Mouse (Mus musculus): ENCODE data around the gene Nudc.
"Not testable (repeated sequence)": the region's sequence is repeated elsewhere in the genome, so short reads cannot be mapped to it uniquely, and the experiment has no call there.

Gene Nudc

DNA sequence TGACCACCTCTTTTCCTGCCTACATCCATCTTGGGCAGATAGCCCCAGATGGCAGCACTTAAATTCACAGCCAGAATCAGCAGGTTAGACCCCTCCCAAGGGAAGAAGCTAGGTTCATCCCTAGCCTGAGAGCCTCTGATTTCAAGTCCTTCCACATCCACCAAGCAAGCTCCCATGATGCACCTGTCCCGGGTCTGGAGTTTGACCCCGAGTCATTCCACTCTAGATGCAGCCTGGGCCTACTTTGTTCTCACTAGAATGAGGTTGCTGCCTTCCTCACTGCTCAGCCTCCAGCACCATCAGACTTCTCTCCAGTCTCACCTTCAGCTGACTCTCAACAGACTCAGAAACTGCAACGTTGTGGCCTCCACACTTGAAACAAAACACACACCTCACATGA is 9.7 kb downstream of the Nudc start:
- no peak for DNase-seq (ENCODE audit: low spot score in 2 of 2)

DNA sequence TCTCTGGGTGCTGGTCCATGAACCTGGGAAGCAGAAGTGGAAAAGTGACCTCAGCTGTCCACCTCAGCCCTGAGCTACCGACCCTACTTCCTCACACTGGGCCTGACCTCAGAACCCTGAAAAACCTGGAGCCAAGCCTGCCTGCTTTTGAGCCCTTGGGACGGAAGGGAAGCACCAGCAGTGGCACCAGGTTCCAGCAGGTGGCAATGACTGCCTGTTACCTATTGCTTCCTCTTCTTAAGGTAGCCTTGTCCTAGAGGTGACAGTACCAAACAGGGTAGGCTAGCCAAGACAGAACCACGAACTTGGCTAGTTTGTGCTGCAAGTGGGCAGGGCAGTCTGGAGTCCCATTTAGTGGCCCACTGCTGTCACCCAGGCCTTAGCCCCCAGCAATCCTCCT is 13.0 kb downstream of the Nudc start:
- DNase-seq (ENCODE audit: low spot score in 2 of 2), result no peak

DNA sequence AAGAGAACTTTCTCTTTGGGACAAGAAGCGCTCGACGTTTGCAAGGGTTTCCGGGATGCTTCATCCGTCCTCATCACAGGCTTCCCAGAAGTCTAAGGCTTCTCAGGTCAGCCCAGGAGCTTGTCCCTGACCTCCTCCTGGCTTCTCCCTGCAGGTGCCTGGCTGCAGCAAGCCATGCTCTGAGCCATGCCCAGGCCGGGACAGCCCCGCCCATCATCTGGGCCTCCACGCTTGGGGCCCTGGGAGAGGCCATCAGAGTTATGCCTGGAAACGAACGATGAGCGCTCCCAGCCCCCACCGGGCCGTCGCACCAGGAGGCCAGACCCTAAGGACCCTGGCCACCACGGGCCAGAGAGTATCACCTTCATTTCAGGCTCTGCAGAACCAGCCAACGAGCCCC is 18.0 kb downstream of the Nudc start:
- DNase-seq (ENCODE audit: low spot score in 2 of 2), result no peak

DNA sequence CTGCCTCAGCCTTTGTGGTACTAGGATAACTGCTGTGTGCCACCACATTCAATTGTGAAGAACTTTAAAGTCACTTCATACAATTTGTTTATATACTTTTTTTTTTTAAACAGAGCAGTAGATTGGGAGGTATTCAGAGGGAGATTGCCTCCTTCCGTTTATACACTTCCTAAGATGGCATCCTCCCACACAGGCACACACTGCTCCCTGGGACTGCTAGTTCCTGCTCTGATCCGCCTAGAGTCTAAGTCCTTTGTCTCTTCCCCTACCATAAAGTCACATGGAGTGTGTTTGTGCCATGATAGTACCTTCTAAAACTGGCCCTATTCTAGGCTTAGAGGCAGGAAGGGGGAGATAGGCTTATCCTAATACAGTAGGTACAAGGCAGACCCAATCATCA is 24.3 kb downstream of the Nudc start:
- DNase-seq (ENCODE audit: low spot score in 2 of 2), result peak in 1 of 2 experiments; percentile 39

DNA sequence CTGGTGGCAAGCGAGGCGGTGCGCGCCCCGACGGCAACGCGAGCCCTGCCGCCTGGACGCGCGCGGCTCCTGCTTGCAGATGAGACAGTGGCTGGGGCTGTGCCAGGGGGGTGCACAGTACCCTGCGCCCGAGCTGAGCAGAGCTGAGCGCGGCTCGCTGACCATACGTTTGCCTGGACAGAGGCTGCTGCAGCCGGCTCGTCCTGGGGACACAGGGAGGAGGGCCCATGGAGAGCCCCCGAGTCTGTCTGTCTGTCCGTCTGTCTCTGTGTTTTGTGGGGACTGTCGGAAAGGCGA is 26.5 kb downstream of the Nudc start:
- DNase-seq (ENCODE audit: low spot score in 2 of 2), result no peak

DNA sequence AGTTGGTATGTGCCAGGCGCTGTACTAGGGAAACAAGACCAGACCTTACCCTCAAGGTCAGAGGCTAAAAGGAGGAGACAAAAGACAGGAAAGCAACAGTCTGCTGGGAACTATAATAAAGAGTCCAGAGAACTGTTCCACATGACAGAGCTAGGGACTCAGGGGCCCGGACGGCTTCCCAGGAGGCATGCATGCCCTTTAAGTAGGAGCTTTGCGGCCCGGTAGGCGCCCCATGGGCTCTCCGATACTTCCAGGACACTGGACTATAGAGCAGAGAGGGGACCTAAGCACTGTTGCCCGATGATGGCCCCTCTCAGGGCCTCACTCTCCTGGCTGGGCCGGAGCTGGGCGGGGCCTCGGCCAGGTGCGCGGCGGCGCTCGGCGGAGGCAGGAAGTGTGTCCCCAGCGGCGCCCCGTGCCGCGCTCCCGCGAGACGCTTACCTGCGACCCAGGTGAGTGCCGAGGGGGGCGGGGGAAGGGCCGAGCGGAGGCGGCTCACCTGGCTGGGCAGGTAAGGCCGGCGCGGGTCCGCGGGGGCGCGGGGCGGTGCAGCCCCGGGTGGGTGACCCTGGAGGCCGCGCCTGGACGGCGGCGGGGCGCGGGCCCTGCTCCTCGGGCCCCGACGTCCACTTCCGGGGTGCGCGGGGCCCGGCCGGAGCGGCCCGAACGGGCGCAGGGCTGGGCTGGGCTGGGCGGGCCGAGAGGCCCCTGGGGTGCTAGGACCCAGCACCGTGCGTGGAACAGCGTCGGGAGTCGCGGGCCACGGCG is 27.0 kb downstream of the Nudc start, which contains the start of gene Kdf1:
Gene Kdf1, plus strand, starts transcription at position 363 of the 768 bp plus-strand sequence.
- no peak for DNase-seq (ENCODE audit: low spot score in 2 of 2)

DNA sequence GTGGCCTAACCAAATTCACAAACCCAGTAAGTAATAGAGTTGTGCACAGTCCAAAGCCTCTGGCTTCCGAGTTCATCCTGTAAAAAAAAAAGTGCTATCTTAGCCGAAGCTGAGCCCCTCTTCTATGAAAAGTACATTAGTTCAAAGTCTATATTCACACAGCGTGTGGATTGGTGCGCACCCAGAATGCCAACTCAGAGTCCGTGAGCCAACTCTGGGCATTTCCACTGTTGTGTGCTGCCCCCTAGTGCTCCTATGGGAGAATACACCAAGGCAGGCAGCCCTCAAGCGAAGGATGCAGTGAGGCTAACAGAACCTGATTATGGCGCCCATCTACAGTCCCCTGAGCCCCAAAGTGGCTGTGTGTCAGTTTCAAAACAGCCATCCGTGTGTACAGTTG is 32.8 kb downstream of the Nudc start:
- peak; percentile 57 to 67 for DNase-seq (ENCODE audit: low spot score in 2 of 2)

DNA sequence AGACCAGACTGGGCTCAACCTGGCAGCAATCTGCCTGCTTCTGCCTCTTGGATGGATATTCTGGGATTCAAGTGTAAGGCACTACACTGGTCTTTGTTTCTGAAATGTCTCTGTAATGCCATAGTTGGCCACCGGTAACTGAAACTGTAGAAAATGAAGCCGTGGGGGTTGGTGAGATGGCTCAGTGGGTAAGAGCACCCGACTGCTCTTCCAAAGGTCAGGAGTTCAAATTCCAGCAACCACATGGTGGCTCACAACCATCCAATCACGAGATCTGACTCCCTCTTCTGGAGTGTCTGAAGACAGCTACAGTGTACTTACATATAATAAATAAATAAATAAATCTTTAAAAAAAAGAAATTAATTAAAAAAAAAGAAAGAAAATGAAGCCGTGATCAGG is 33.3 kb downstream of the Nudc start:
- not testable (repeated sequence) for DNase-seq (ENCODE audit: low spot score in 2 of 2)

DNA sequence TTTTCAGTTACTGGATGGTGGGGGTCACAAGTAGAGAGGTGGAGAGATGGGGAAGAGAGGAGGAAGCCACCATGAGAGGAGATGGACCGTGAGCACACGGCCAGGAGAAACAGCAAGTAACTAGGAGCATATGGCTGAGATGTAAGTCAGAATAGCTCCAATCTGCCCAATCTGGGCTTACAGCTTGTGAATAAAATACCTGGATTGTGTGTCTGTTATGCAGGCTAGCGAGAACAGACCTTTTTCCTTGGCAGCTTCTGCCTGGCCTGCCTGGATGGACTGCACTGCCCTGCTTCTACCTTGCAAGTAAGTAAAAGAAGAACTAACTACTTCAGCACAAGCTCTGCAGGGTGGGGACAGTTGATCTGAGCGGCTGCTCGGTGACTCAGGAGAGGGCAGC is 34.7 kb downstream of the Nudc start:
- DNase-seq (ENCODE audit: low spot score in 2 of 2), result no peak

DNA sequence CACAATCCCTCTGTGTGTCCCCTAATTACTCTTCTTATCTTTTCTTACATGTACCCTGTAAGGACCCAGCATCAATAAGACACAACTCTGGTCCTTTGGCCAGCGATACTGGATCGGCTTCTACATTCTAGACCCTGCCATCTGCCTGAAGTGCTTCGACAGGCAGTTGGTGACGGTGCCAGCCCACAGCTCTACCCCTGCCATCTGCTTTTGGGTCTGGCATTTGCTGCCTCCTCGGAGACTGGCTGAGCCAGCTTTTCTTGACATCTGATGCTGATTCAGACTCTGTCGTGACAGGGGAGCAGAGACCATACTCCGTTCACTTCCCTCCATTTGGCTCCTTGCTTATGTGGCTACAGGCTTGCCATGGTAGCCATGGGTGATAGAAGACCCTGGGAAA is 36.8 kb downstream of the Nudc start:
- no peak for DNase-seq (ENCODE audit: low spot score in 2 of 2)

DNA sequence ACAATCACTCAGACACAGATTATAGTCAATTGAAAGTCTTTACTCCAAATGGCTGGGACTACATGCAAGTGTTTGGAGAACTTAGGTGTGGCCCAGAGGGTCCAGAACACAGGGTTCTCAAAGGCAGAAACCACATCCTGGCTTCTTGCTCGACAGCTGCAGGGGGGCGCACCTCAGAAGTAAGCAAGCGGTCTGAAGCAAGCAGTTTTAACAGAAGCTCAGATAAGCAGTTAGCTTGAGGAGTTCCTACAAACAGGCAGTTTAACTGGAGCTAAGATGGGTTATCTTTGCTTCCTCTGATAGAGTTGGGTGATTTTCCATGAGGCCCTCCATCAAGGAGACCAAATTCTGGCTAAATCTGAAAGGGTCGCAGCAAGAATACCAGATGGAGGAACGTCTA is 39.2 kb downstream of the Nudc start:
- DNase-seq (ENCODE audit: low spot score in 2 of 2), result no peak

DNA sequence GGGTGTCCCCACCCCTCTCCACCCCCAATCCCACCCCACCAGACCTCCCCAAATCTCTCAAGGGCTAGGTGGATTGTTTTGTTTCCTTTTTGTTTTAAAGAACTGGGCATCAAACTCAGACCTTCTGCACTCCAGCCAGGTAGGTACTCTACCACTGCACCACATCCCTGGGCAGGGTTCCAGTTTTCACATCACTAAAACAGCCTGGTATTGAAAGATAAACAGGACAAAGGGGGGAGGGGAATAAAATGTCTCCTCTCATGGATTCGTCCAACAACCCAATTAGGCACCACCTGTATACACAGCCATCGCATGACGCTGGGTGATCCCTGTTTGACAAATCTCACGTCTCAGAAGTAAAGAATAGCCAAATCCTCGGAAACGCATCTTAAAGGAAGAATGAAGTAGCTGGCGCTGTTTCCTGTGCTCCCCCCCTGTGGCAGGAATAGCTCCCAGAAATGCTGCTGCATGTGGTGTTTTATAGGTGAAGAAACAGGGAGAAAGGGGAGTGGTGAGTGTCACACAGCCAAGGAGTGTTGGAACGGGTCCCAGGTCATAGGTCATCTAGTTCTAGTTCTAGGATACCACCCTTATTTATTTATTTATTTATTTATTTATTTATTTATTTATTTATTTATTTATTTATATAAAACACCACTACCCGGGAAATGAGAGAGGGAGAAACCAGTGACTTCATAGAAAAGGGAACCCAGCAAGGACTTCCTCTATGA is 40.9 kb downstream of the Nudc start:
- no peak for DNase-seq (ENCODE audit: low spot score in 2 of 2)

DNA sequence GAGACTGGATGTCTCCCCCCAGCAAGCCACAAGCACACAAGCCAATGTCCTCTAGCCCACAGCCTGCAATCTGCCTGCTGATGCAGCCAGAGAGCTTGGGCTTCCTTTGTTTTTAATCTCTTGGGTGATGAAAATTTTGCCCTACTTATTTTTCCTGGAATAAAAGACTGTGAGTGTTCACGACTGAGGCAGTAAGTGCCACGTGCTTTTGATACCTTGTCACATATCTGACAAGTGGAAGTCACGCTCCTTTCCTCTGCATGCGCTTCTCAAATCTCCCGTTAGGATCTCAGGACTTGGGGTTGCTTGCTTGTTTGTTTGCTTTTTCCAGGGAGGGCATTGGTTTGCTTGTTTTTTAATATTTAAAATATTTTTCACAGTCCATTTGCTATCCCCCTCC is 41.5 kb downstream of the Nudc start:
- no peak for DNase-seq (ENCODE audit: low spot score in 2 of 2)

DNA sequence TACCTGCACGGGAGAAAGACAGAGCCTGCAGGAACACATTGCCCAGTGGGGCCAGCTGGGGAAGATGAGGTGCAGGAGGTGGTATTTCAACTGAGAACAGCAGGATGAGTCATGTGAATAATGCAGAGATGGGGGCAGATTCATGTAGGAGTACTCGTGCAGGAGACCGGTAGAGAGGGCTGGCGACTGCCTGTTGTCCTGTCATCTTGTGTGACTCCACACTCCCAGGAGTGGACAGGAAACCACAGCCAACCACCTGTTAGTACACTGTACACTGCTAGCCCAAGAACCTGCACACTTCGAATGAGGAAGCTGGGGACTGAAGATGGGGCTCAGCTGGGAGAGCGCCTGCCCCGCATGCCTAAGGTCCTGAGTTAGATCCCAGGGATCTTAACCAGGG is 44.3 kb downstream of the Nudc start:
- no peak for DNase-seq (ENCODE audit: low spot score in 2 of 2)

DNA sequence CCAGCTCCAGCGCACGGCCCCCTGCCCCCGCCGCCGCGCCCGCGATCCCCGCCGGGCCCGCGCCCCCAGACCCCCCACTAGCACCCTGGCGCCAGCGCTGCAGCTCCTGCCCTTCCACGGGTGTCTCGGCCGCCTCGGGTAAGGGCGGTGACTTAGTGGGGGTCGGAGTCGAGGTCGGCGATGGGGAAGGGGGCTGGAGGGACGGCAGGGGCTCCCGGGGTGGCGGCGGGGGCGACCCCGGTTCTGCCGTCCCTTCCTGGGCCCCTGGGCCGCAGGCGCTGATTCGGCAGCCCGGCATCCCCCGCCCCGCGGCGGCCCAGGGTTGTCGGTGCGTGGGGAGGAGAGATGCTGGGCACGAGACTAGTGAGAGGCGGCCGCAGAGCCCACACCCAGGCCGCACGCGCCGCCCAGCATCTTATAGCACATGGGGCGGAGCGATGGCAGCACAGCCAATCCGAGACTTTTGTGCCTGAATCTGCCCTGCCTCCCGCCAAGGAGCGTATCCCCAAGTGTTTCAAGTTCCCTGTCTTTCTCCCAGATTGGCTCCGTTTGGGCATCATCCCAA is 47.6 kb downstream of the Nudc start, which contains the start of gene Trnp1:
Gene Trnp1, minus strand, starts transcription at position 391 of the 565 bp plus-strand sequence.
- DNase-seq (ENCODE audit: low spot score in 2 of 2), result peak; percentile 89 to 92

DNA sequence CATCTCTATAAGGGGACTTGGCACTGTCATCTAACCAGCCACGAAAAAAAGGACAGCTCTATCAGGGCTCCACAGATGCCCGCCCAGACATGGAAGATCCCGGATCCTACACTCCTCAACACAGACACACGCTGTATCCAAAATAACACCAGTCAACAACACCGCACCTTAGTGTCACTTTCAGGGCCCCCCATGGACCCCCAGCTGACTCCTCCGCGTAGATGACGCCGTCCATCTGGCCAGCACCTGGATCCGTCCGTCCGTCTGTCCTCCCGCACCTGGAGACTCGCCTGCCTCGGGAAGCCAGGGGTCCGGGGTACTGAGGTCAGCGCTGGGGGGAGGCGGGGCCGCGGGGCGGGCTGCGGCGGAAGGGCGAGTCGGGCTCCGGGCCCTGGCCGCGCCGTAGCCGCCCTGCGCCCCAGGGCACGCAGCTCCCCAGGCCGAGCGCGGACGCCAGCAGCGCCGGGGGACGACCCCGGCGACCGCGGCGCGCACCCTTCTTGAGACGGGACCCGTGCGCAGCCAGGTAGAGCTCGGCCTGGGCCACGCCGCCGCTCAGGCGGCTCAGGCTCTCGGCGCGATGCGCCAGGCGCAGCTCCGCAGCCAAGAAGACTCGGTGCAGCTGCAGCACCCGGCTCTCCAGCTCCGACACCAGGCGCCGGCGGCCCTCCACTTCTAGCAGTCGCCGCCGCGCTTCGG is 48.2 kb downstream of the Nudc start:
- DNase-seq (ENCODE audit: low spot score in 2 of 2), result no peak

DNA sequence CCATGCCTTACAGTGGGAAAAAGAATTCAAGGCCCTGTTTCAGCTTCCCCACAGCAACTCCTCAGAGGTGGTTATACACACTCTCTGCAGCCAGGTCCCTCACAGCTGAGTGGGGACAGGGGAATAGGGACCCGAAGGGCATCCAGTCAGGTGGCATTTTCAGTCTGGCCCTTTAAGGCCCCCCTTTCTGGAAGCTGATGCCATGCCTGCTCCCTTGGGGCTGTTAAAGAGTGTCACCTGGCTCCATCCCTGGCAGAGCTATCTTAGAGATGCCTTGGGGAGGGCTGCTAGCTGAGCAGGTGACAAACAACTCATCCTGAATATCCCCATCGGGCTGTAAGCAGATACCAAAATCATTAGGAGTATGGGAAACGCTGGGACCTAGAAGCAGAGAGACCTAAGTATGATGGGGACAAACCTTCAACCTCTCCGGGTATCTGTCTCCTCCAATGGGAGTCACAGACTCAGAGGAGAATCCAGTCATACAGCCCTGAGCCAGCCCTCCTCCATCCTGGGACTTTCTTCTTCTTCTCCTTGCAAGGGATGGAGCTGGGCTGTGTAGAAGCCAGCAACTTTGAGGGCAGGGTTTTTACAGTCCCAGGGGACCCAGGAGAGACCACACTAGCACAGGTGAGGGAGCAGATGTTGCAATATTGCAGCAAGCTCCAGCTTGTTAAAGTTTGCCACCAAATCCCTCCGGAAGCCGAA is 48.9 kb downstream of the Nudc start:
- no peak for DNase-seq (ENCODE audit: low spot score in 2 of 2)

DNA sequence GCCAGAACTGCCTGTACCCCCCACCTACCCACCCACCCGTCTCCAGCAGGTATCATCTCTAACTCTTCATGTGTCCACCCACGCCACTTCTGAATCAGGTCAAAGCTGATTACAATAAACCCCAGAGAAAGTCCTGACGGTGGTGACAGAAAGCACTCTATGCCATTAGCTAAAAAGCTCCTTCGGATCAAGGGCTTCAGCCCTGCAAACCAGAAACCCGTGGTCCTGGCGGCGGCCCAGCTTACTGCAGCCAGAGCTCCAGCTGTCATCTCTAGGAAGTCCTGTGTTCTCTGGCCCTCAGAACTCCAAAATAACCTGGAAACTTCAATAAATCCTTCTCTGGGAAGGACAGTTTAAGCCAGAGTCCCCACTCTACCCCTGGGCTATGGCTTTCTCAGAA is 50.1 kb downstream of the Nudc start:
- no peak for DNase-seq (ENCODE audit: low spot score in 2 of 2)

DNA sequence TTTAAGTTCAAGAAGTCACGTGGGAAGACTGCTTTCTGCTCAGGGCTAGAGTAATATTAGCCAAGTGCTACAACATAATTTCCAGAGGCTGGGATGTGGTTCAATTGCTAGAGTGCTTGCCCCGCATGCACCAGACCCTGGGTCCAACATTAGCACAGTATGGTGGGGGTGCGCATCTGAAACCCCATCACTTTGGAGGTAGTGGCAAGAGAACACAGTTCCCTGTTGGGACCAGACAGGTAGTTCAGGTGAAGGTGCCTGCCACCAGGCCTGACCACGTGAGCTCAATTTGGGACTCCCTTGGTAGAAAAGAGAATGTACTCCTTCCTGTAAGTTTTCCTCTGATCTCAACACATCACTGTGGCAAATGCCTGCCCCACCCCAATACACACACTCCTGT is 50.9 kb downstream of the Nudc start:
- no peak for DNase-seq (ENCODE audit: low spot score in 2 of 2)

DNA sequence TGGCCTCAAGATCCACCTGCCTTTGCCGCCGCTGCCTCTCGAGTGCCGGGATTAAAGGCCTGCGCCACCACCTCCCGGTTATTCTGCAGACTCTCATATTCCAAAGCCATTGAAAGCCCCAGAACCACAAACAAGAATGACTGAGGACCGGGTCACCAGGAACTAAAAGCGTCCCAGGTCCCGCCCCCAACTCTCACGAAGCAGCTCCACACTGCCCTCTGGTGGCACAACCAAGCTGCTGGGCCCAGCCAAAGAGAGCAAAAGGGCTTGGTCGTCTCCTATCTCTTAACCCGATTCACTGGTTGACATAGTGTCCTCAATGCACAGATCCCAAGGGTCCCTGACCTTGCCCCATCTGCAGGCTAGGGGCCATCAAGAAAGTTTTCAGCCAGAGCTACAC is 51.4 kb downstream of the Nudc start:
- DNase-seq (ENCODE audit: low spot score in 2 of 2), result peak; percentile 56 to 63

DNA sequence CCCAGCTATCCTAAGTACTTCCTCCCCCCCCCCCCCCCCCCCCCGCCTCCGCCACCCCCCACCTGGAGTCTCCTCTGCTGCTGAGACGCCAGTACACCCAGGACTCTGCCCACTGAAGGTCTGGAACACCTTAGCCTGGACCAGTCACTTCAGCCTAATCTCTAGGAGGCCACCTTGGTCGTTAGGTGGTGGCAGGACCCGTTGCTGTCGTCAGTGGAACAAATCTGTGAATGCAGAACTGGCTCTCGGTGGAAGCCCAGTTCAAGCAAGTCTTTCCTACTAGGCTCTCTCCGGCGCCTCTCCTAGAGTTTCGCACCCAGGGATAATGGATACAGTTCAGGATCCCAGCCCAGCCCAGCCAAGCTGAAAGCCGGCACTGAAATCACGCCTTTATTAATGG is 51.9 kb downstream of the Nudc start:
- DNase-seq (ENCODE audit: low spot score in 2 of 2), result no peak

DNA sequence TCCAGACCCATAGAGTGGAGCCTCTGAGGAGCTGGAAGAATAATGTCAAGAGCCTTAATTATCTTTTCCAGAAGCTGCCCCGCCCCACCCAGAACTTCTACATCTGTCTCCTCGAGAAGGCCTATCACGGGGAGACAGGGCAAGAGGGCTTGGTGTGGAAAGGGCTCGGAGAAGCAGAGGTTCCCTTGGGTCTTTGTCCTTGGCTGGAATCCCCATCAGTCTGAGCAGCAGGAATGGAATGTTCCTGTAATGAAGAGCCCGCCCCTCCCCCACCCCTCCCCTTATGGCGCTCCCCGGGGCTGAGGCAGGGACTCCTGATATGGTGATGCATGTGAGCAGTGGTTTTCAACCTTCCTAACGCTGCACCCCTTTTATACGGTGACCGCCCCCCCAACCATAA is 54.0 kb downstream of the Nudc start:
- DNase-seq (ENCODE audit: low spot score in 2 of 2), result no peak

All from right cerebral cortex, postnatal 36 days (tissue).